Mouse (Mus musculus) lung, postnatal 4 days (tissue): ENCODE measurements around the gene Tecr.
A peak's percentile ranks its signal among the peaks of the same experiment; 100 is the strongest.
"Not testable (repeated sequence)": the region's sequence is repeated elsewhere in the genome, so short reads cannot be mapped to it uniquely, and the experiment has no call there.

Source experiments
- DNase-seq, 2 experiments: peaks; one replicate each; pipeline ENCODE4 v3.0.0; 2021

The Tecr gene

DNA sequence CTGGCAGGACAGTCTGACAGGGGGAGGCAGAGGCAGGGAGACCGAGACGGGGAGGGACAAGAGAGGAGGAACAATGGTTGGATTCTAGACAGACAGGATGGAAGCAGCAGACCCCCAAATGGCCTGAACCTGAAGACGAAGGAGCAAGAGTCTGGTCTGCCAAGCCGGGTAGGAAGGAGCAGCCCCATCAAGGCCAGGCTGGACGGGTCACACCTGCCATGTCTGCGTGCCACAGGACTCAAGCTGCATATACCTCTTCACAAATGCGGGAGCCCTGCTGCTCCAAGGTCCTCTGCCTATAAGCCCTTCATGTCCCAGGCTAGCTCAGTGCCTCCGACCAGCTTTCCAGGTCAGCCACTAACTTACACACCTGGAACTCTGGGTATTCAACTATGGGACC is 28.1 kb downstream of the Tecr start:
- no peak for DNase-seq

DNA sequence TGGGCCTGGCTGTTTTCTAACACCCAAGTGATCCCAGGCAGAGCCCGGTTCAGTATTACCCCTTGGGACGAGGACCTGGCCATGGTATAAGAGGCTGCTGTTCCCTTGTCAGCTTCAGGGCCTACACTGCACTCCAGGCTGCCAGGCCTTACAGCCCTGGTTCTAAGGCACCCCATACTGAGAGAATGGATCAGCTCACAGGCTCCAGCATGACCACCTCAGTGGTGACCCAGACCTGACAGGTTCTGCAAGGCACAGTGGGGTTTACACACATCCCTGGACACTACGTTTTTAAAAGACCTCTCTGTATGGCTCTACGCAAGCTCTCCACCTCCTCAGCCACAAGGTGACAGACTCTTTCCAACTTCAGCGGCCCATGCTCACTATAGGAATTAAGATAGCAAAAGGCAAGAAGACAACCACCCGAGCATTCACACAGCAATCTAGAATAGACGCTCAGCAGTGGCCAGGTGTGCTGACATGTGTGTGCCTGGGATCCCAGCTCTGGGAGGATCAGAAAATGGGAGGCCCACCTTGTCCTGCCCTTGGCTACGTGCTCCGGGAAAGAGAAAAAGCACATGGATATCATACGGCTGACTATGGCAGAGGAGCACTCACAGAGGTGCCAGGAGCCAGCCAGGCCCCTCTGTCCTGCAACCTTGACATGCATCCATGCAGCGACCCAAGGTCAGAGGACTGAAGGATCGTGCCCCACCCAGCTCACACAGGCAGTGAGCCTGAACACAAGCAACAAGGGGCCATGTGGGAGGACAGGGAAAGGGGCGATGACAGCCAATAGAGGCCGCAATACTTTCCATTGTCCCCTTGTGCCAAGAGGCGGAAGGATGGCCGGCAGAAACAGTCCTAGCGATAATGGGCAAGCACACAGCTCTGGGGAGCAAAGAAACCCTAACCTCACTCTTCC is 29.4 kb downstream of the Tecr start:
- DNase-seq = peak in 1 of 2 experiments; percentile 4

DNA sequence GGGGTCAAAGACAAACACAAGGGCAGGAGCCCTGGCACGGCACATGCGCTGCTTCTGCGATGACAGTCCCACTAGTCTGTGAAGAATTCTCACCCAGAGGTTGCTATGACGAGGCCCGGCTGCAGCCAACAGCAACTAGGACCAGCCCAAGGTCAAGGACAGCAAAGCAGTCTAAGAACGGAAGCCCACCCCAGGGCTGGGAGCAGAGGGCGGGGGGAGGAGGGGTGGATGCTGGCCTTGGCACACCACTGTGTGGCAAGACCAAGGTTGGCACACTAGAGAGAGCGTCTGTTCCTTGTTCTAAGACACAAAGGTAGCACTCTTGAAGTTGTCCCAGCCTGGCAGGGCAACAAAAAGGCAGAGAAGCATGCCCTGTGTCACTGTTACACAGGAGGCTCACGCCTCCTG is 30.4 kb downstream of the Tecr start:
- no peak for DNase-seq

DNA sequence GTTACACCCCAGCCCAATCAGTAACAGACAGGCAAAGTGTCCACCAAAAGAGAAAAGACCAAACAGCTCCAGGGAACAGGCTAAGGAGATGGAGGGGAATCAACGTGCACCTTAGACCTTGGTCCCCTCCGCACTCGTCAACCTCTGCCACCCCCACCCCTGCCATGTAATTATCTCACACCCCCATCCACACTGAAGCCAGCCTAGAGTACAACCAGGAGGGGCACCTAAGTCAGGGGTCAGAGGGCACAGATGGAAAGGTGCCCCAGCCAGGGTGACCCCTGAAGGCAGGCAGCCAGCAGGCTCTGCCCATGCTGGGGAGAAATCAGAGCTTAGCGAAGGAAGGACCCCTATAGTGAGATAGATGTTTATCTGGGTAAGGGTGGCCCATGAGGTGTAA is 30.9 kb downstream of the Tecr start:
- no peak for DNase-seq

DNA sequence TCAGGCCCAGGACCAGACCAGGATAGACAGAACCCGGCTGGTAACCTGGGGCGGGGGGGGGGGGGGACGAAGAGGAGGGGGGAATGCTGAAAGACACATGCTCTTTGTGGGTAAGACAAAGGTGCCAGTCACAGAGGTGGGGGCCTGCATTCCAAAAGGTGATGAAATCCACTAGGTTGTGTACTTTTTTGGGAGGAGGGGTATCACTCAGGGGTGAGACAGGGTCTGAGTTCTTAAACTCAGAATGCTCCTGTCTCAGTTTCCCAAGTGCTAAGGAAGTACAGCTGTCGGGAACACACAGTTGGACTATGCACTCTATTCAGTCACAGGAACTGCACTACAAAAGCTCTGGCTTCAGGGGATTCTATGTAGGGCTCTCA is 31.3 kb downstream of the Tecr start:
- no peak for DNase-seq

DNA sequence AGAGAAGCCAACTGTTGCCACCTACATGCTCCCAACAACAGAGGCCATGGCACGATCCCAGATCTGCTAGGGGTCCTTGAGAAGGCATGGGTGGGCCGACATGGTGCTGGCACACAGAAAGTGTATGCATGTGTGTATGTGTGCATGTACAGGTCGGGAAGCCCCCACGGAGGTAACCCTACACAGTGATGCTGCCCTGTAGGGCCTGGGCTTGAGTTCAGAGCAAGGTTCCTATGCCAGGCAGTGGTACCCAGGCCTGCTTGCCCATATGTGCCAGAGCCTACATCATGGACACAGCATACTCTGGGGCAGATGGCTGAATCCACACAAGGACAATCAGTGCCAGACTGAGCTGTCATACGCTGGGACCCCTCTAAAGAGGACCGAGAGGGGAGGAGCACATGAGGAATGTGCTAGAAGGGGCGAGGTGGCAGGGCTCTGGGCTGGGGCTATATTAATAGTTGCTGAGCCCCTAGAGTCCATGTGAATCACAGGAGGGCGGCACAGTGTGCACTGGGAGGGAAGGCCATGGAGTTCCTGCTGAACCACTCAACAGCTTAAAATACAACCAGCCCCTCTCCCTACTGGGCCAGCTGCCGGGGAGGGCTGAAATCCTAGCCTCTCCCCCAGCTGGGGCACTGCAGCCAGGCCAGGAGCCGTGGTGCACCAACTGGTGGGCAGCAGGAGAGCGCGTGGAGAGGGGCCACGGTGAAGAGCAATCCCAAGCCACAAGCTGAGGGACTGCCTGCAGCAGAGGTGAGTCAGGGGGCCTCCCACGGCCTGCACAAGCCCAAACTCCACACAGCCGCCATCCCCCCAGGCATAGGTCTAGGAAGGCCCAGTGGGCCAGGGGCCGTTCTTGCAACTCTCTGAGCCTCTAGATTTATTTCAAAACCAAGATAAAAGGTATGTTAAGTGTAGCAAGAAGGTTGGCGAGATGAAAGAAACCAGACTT is 31.9 kb downstream of the Tecr start:
- no peak for DNase-seq

DNA sequence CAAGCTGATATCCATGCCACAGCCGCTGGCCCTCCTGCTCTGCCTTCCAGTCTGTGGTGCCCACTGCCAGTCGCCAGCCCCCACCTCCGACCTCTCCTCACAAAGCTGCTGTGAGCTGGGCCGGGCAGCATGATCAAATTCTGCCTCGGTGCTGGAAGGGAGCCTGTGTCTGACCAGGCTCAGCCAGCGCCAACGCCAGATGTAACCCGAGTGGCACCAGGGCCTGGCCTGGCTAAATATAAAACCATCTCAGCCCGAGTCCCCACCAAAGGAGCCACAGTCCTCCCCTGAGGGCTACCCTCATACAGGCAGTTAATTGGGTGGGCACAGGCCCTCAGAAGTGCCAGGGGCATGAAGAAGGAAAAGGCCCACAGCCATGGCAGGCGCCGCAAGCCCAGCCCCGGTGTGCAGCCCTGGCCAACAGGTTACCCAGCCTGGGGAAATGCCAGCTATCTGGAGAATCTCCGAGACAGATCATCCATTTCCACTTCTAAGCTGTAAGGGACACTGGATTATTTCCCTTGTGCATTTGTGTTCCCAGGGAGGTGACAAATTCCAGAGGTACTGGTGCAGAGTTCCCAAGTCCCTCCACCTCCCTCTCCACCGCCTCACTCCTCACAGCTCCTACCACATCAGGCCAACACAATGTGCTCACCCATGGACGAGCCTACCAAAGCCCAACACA is 33.0 kb downstream of the Tecr start:
- DNase-seq = no peak

DNA sequence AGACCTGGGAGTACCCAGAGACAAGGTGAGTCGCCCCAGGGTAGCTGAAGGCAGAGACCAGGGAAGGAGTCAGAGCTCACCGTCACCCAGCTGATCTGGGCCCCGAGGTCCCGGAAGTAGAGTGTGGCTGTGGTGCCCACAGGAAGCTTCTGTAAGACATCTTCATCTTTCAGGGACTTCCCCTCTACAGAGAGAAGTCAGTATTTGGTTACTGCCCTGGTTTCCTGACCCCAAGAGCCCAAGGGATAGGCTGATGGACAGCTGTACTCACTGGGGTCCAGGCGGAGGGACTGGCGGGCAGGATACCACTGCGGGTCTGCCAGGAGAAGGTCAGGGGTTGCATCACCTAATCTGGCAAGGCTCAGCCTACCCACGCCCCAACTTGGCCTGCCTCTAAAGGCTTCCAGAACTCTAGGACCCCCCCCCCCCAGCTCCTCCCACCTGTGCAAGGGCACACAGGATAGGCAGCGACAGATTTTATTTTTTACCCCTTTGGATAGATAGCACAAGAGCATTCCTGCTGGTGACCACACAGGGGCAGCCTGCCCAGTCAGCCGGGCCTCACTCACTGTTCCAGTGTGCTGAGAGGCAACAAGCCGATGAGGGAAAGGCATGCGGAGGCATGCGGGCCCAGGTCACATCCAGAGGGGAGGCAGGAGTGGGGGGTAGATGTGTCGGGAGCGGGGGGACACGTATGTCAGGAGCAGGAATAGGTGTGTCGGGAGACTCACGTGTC is 34.5 kb downstream of the Tecr start:
- DNase-seq = peak; percentile 45 to 56

DNA sequence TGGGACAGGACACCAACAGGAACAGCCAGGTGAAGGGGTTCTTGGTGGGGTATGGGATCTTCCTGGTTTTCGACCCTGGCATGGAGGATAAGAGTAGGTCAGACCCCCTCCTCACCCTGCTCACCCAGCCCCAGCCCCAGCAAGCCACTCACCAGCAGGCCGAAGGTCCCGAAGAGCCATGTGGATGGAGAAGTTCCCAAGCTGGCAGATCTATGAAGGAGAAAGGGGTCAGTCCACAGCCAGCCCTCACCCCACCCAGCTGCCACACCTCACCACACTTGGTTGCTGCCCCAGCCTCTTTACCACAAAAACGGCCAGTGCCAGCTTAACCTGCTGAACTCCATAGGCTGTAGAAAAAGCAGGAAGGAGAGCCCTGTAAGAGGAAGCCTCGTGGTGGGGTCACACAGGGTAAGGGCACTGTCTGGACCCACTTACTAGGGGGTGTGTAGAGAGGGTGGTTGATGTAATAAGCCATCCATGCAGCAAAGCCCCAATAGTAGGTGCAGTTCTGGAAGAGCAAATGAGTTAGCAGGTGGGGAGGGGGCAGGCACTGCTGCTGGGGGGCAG is 35.4 kb downstream of the Tecr start:
- DNase-seq = no peak

DNA sequence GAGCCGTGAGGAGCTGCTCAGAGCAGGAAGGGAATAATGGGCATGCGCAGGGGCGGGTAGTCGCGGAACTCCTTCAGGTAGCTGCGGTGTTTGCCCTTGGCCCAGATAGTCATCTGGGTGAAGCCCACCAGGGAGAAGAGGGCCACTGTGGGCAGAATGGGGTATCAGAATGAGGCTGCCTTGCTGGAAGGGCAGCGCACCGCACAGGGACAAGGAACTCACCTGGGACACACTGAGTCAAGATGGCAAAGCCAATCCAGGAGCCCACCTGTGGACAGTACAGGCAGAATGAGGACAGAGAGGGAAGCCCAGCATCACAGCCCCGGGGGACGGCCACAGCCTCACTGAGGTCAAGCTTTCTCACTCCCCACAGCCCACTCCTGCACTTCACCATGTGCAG is 36.0 kb downstream of the Tecr start:
- no peak for DNase-seq

DNA sequence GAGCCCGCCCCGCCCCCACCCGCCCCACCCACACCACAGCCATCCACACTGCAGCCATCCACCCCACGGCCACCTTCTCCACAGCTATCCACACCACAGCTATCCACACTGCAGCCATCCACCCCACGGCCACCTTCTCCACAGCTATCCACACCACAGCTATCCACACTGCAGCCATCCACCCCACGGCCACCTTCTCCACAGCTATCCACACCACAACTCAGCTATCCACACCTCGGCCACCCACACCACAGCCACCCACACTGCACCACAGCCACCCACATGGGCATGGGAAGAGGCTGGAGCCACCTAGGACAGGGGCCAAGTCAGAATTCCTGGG is 36.8 kb downstream of the Tecr start:
- DNase-seq = not testable (repeated sequence)

DNA sequence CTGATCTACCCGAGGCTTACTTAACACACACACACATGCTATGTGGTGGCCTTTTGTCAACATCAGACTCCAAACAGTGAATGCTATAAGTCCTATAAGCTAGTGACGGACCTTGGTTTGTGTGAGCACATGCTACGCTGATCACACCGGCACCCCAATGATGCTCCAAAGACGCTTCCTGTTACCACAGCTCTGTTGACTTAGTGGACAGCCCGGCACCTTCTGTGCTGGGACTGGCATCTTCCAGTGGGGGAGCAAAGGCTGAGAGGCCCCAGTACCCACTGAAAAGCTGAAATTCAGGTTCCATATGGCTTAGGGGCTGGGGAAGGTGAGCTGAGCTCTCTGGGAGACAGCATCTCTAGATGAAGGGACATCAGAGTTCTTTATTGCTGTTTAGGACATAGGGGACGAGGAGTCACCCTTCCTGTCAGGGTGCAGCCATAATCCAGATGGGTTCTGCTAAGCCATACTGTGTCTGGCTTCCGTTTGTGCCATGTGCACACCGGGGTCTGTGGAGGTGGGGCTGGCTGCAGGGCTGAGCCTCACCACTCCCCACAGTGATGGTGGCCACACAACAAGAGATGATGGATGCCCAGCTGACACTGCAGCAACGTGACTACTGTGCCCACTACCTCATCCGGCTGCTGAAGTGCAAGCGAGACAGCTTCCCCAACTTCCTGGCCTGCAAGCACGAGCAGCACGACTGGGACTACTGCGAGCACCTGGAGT is 37.3 kb downstream of the Tecr start:
- no peak for DNase-seq

DNA sequence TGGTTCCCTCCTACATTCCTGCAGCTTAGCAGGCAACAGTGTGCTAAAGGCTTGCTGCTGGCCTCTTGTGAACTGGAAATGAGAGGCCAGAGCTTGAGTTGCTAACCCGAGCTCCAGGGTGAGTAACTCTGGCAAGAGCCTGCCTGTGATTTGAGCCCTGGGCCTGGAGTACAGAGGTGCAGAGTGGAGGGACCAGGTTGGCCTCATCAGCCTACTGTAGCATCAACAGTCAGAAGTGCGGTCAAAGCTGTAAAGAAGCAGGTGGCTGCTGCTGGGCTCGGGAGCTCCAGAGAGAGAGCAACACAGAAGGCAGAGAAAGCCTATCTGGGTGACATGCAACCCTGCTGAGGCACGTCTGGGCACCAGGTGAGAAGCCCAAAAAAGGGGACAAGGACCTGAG is 38.6 kb downstream of the Tecr start:
- DNase-seq = no peak

DNA sequence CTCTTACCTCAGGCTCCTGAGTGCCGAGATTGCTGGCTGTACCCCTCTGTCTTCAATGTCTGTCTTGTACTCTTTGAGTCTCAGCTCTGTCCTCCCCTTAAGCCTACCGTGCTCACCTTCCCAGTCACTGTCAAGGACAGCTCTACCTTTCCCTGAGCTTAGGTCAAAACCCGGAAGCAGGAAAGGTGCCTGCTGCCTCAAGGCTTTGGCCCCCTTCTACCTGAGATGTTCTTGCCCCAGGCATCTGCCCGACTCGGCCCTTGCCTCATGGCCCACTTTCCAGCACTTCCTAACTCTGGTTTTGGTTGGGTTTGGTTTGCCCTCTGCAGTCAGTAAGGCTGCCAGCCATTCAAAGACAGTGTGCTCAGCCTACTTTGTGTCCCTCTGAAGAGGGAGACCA is 39.0 kb downstream of the Tecr start:
- DNase-seq = no peak

DNA sequence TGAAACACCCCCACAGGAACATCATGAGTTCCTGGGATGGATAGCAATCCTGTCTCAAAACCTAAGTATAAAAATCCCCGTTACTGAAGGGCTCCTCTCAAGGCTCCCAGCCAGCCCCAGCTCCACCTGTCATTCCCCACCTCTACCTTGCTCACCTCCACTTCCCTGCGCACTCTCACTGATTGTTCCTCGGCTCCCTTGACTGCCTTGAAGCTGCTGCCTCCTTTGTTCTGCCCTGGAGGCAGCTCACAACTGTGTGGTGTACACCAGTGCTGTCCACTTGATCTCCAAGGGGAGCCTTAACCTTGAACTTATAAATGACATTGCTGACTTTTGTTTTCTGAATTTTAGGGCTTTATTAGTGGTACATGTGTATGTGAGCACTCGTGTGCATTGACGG is 39.6 kb downstream of the Tecr start:
- DNase-seq = no peak

DNA sequence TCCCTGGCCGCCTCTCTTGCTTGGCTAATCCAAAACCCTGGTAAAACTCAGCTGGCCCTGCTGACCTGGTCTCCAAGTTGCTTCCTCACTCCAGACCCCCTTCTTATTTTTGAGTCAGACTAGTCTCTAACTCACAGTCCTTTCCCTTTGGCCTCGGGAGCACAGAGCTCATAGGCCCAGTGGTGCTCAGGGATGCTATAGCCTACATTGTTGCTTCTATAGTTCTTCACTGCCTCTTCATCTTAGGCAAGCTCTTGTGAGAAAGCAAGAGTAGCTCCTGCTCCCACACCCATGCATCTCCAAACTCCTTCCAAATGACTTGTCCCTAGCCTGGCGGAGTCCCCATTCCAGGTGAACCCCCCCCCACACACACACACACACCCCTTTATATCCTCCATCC is 40.1 kb downstream of the Tecr start:
- DNase-seq = no peak

DNA sequence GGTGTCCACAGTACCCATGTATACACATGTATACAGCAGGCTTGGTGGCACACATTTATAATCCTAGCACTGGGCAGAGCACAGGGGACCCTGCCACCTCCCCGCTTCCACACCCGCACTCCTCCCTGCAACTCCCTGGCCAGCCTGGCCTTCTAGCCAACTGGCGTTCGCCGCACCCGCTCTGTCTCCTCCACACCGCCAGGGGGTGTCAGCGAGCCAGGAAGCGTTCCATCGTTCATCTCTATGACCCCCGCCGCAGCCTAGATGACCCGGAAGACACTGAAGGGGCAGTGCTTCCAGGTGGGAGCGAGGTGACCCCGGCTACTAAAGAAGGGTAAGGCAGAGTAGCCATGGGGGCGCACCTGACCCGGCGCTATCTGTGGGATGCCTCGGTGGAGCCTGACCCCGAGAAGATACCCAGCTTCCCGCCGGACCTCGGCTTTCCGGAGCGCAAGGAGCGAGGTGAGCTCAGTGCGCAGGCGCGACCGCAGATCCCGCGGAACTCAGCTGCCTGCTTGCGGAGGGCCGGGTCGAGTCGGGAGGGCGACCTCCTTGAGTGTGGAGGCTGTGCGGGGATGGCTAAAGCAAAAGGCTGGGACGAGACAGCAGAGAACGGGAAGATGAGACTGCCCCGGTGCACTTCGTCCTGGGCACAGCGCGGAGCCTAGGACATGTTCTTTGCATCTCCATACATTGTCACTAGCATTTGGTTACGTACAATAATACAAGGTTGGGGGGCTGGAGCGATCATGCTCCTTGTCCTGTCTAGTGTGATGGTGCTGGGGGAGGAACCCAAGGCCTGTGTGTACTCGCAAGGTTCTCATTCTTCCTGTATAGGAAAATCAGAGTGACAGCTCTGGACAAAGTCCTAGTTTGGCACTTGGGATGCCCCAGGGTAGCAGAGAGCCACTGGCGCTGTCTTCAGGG is 41.0 kb downstream of the Tecr start, which contains the start of gene Ndufb7:
Ndufb7 (plus strand) TSS at position 203 of the 927 bp plus-strand sequence.
- peak; percentile 95 to 97 for DNase-seq

DNA sequence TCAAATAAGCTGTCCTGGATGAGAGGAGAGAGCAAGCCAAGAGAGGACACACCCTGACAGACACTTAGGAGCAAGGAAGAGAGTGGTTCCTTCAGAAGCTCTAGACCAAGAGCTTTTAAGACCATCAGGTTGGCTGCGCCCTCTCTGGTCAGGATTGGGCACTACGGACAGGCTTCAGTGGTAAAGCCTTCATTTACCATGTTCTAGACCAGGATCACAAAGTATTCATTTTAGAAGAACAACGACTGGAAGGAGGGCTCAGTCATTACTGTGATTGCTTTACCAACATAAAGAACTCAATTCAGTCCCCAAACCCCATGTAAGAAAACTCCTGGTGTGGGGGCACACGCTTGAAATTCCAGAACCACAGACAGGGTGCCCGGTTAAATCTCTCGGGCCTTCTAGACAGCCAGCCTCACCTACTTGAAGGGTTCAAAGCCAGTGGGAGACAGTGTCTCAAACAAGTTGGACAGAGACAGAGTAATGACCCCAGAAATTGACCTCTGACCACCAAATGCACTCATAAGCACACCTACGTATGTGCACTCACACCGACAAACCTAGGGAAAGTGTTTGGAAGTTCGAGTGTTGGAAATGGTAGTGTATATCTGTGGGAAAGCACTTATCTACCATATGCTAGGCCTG is 41.9 kb downstream of the Tecr start:
- DNase-seq = no peak

DNA sequence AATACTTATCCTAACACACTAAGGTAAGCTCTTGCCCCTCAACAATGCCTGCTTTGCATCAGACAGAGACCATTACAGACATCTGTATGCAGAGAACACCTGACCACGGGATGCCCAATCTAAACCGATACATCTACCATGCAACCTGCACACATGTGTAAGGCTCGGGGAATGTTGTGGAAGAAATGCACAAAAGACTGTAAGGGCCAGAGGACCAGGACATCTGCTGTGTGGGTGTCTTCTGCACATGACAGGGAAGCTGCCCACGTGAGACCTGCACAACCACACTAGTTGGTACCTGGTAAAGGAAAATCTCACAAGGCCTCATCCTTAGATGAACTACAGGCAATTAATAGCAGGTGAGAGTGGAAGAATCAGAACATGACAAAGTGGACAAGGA is 44.5 kb downstream of the Tecr start:
- no peak for DNase-seq

DNA sequence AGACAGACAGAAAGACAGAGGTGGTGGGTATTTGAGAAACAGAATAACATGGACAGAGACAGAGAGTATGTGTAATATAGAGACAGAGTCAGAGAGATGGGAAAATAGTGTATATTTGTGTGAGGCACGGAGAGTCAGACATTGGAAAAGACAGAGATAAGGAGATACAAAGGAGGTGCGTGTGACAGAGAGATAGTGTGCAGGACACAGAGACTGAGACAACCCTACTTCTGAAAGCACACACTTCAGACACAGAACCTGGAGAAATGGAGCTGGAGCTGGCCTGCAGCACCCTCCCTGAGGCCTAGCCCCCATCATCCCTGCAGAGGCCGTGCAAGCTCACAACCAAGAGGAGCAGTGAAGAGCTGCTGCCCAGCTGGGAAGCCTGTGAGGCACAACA is 45.1 kb downstream of the Tecr start:
- no peak for DNase-seq
